Mouse (Mus musculus): ENCODE results near the gene Gpatch4. TPM values are rescaled to one million over a fixed set of nuclear protein-coding genes. Genes with fewer than 3 reads are reported as not detected.

The Gpatch4 gene
- total and polyA plus RNA-seq, 3 experiments, result 16.6 to 48.1 (median 27.8) TPM

GRCm38 (mm10) chr3:88085459-88085858, 42.6 kb downstream of the Gpatch4 start:
- no peak for ATAC-seq (ENCODE audit: extremely low read depth, insufficient number of reproducible peaks, low FRiP score, poor library complexity, severe bottlenecking)
- Histone ChIP-seq H3K4me3 (ENCODE audit: low read depth, low read length) (no peak overlapping the region), H3K9me3 (replicated peaks) (no peaks in the 10 kb centered on the region), H3K36me3 (replicated peaks) (peaks cover 67% of the 10 kb centered on the region), H3K4me1 (ENCODE audit: insufficient read depth, low read depth, low read length) (peaks cover 25% of the 10 kb centered on the region), H3K27me3 (ENCODE audit: insufficient read depth, low read length) (no peaks in the 10 kb centered on the region)
- TF ChIP-seq TAL1 (conservative IDR thresholded peaks at IDR 0.05; ENCODE audit: low read depth, low read length) (no peak), POLR2AphosphoS5 (IDR thresholded peaks at IDR 0.05; ENCODE audit: insufficient replicate concordance, low read depth, low read length) (no peak), CTCF (IDR thresholded peaks at IDR 0.05; ENCODE audit: low read depth, low read length) (no peak), GATA1 (IDR thresholded peaks at IDR 0.05; ENCODE audit: borderline replicate concordance, low read length) (no peak), GATA2 (IDR thresholded peaks at IDR 0.05; ENCODE audit: borderline replicate concordance, low read depth, low read length) (no peak)
- DNase-seq (ENCODE audit: low spot score), result no peak

DNA sequence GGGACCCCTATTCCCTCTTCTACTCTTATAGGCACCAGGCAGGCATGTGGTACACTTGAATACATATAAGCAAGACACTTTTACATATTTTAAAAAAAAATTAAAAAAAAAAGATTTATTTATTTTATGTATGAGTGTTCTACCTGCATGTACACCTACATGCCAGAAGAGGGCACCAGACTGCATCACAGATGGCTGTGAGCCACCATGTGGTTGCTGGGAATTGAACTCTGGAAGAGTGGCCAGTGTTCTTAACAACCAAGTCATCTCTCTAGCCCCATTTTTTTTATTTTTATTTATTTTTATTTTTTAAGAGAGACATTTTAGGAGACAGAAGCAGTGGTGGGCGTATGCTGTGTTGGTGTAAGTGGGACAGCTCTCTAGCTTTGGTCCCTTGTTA, 44.8 kb downstream of the Gpatch4 start:
- Histone ChIP-seq H3K4me3 (ENCODE audit: low read depth, low read length) (no peak overlapping the region), H3K36me3 (replicated peaks) (peaks cover 89% of the 10 kb centered on the region), H3K9me3 (replicated peaks) (no peaks in the 10 kb centered on the region), H3K27me3 (ENCODE audit: insufficient read depth, low read length) (no peaks in the 10 kb centered on the region), H3K4me1 (ENCODE audit: insufficient read depth, low read depth, low read length) (peaks cover 10% of the 10 kb centered on the region)
- no peak for TF ChIP-seq GATA2 (IDR thresholded peaks at IDR 0.05; ENCODE audit: borderline replicate concordance, low read depth, low read length)
- TF ChIP-seq POLR2AphosphoS5 (IDR thresholded peaks at IDR 0.05; ENCODE audit: insufficient replicate concordance, low read depth, low read length), result no peak
- no peak for TF ChIP-seq TAL1 (conservative IDR thresholded peaks at IDR 0.05; ENCODE audit: low read depth, low read length)
- no peak for TF ChIP-seq GATA1 (IDR thresholded peaks at IDR 0.05; ENCODE audit: borderline replicate concordance, low read length)
- TF ChIP-seq CTCF (IDR thresholded peaks at IDR 0.05; ENCODE audit: low read depth, low read length), result peak; percentile 39; the same call in 1 of the 2 replicates
- DNase-seq (ENCODE audit: low spot score), result no peak
- ATAC-seq (ENCODE audit: extremely low read depth, insufficient number of reproducible peaks, low FRiP score, poor library complexity, severe bottlenecking), result no peak

DNA sequence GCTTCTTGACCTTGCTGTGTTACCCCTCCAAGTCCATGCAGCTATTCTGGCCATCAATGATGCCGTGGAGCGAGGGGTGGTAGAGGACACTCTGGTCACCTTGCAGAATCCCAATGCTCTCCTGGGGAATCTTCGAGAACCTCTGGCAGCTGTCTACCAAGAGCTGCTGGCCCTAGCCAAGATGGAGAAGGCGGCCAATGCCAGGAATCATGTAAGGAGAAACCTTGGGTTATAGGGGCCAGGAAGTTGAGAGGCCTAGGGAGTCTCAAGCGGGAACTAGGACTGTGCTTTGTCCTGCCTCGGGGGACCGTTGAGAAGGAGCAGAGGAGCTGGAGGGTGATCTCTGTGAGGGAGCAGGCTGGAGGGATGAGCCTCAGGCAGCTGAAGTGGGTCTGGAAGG, 47.2 kb downstream of the Gpatch4 start:
- ATAC-seq (ENCODE audit: extremely low read depth, insufficient number of reproducible peaks, low FRiP score, poor library complexity, severe bottlenecking) (no peak), DNase-seq (ENCODE audit: low spot score) (no peak)
- Histone ChIP-seq H3K36me3 (replicated peaks) (peaks cover 92% of the 10 kb centered on the region), H3K4me1 (ENCODE audit: insufficient read depth, low read depth, low read length) (no peaks in the 10 kb centered on the region), H3K9me3 (replicated peaks) (no peaks in the 10 kb centered on the region), H3K27me3 (ENCODE audit: insufficient read depth, low read length) (no peaks in the 10 kb centered on the region), H3K4me3 (ENCODE audit: low read depth, low read length) (no peak overlapping the region)
- TF ChIP-seq CTCF (IDR thresholded peaks at IDR 0.05; ENCODE audit: low read depth, low read length) (no peak), GATA2 (IDR thresholded peaks at IDR 0.05; ENCODE audit: borderline replicate concordance, low read depth, low read length) (no peak), POLR2AphosphoS5 (IDR thresholded peaks at IDR 0.05; ENCODE audit: insufficient replicate concordance, low read depth, low read length) (no peak), GATA1 (IDR thresholded peaks at IDR 0.05; ENCODE audit: borderline replicate concordance, low read length) (no peak), TAL1 (conservative IDR thresholded peaks at IDR 0.05; ENCODE audit: low read depth, low read length) (no peak)

DNA sequence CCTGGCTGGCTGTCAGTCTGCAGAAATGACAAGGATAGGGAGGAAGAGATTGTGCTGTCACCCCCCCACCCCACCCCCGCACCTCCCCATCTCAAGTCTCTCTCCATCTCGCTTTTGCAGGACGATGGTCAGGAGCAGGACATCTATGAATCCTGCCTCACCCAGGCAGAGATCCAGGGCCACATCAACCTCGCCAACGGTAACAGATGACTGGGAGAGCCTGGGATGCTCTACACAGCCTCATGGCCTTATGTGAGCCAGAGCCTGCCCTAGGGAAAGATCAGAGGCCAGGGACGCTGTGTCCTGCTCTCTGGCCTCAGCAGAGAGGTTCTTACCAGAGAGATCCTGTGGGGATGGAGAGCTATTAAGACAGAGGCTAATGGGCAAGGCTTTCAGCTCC, 47.7 kb downstream of the Gpatch4 start:
- no peak for TF ChIP-seq GATA1 (IDR thresholded peaks at IDR 0.05; ENCODE audit: borderline replicate concordance, low read length)
- TF ChIP-seq POLR2AphosphoS5 (IDR thresholded peaks at IDR 0.05; ENCODE audit: insufficient replicate concordance, low read depth, low read length), result no peak
- ATAC-seq (ENCODE audit: extremely low read depth, insufficient number of reproducible peaks, low FRiP score, poor library complexity, severe bottlenecking) (no peak), DNase-seq (ENCODE audit: low spot score) (no peak)
- Histone ChIP-seq H3K27me3 (ENCODE audit: insufficient read depth, low read length) (no peaks in the 10 kb centered on the region), H3K4me1 (ENCODE audit: insufficient read depth, low read depth, low read length) (no peaks in the 10 kb centered on the region), H3K36me3 (replicated peaks) (peaks cover 92% of the 10 kb centered on the region), H3K4me3 (ENCODE audit: low read depth, low read length) (no peak overlapping the region), H3K9me3 (replicated peaks) (no peaks in the 10 kb centered on the region)

DNA sequence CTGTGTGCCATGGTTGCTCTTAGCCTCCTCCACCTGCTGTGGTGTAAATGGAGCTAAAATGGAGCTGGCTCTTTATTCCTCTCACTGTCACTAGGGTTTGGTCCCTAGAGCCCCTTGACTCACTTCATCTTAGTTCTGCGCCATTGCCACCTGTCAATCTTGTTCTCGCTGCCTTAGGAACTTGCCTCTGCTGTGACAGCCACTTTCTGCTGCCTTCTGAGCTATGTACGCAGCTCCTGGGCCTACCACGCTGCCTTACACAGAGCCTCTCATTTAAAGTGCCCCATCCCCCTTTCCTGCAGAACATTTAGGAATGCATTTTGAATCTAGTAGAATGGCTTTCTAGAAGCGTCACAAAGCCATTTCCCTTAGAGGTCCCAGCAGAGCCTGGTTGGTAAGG, 51.2 kb downstream of the Gpatch4 start:
- no peak for TF ChIP-seq CTCF (IDR thresholded peaks at IDR 0.05; ENCODE audit: low read depth, low read length)
- TF ChIP-seq GATA1 (IDR thresholded peaks at IDR 0.05; ENCODE audit: borderline replicate concordance, low read length), result no peak
- no peak for TF ChIP-seq POLR2AphosphoS5 (IDR thresholded peaks at IDR 0.05; ENCODE audit: insufficient replicate concordance, low read depth, low read length)
- no peak for TF ChIP-seq TAL1 (conservative IDR thresholded peaks at IDR 0.05; ENCODE audit: low read depth, low read length)
- TF ChIP-seq GATA2 (IDR thresholded peaks at IDR 0.05; ENCODE audit: borderline replicate concordance, low read depth, low read length), result no peak
- Histone ChIP-seq H3K36me3 (replicated peaks) (peaks cover 94% of the 10 kb centered on the region), H3K27me3 (ENCODE audit: insufficient read depth, low read length) (no peaks in the 10 kb centered on the region), H3K4me1 (ENCODE audit: insufficient read depth, low read depth, low read length) (no peaks in the 10 kb centered on the region), H3K4me3 (ENCODE audit: low read depth, low read length) (no peak overlapping the region), H3K9me3 (replicated peaks) (no peaks in the 10 kb centered on the region)
- DNase-seq (ENCODE audit: low spot score) (no peak), ATAC-seq (ENCODE audit: extremely low read depth, insufficient number of reproducible peaks, low FRiP score, poor library complexity, severe bottlenecking) (no peak)

- ATAC-seq (ENCODE audit: extremely low read depth, insufficient number of reproducible peaks, low FRiP score, poor library complexity, severe bottlenecking), result no peak
- H3K36me3 ChIP-seq (replicated peaks), result peaks cover 90% of the 10 kb centered on the region
Observed at GRCm38 (mm10) chr3:88097666-88098065, 54.8 kb downstream of the Gpatch4 start.

More at GRCm38 (mm10) chr3:88097666-88098065, 54.8 kb downstream of the Gpatch4 start:
- Histone ChIP-seq H3K4me3 (ENCODE audit: low read depth, low read length) (no peak overlapping the region), H3K9me3 (replicated peaks) (no peaks in the 10 kb centered on the region), H3K4me1 (ENCODE audit: insufficient read depth, low read depth, low read length) (no peaks in the 10 kb centered on the region), H3K27me3 (ENCODE audit: insufficient read depth, low read length) (no peaks in the 10 kb centered on the region)
- TF ChIP-seq CTCF (IDR thresholded peaks at IDR 0.05; ENCODE audit: low read depth, low read length) (no peak), POLR2AphosphoS5 (IDR thresholded peaks at IDR 0.05; ENCODE audit: insufficient replicate concordance, low read depth, low read length) (no peak), GATA1 (IDR thresholded peaks at IDR 0.05; ENCODE audit: borderline replicate concordance, low read length) (no peak), TAL1 (conservative IDR thresholded peaks at IDR 0.05; ENCODE audit: low read depth, low read length) (no peak), GATA2 (IDR thresholded peaks at IDR 0.05; ENCODE audit: borderline replicate concordance, low read depth, low read length) (no peak)
- no peak for DNase-seq (ENCODE audit: low spot score)

Data from G1E (cell line).